ENCODE assay signal across 35 mouse cellular contexts in genomic region chr17:73432564-73433006, GRCm38 (mm10). TPM values are rescaled to one million over a fixed set of nuclear protein-coding genes. Genes with fewer than 3 reads are reported as not detected.
DNase-seq lines count a peak whose midpoint lies in the region; ATAC-seq and TF ChIP-seq lines count a peak whose summit lies in the region.
"Had no signal": no experiment of that assay in that cellular context is flagged by ENCODE, and none has a peak within 500 bp of the region (broad histone marks: within the 10 kb centered on the region; RNA-seq: fewer than 3 reads in every experiment).

No protein-coding gene starts in this region.

- no peak for ATAC-seq in heart, embryonic 14.5 days (ENCODE audit: insufficient number of reproducible peaks, insufficient read depth, low FRiP score, low read depth)
- ATAC-seq in neural tube, embryonic 13.5 days (ENCODE audit: low read depth), result peak; percentile 65; the same call in 1 of the 2 replicates
- ATAC-seq in neural tube, embryonic 14.5 days (ENCODE audit: low read depth), result peak; percentile 61; the same call in 1 of the 2 replicates
- ATAC-seq: forebrain, embryonic 14.5 days; hindbrain, postnatal 0 days; midbrain, embryonic 15.5 days had no signal

- no peak overlapping the region for H3K4me3 ChIP-seq in heart, embryonic 14.5 days (ENCODE audit: control insufficient read depth in 1 of 2, insufficient read depth in 1 of 2, low read depth in 1 of 2, low read length in 2 of 2)
- no peak overlapping the region for H3K4me3 ChIP-seq in heart, adult 2 months
- H3K4me3 ChIP-seq in neural tube, embryonic 13.5 days, result no peak overlapping the region
- no peak overlapping the region for H3K4me3 ChIP-seq in neural tube, embryonic 14.5 days (ENCODE audit: low read depth, low read length)
- H3K4me3 ChIP-seq in hindbrain, embryonic 10.5 days, result no peak overlapping the region
- H3K4me3 ChIP-seq: embryonic facial prominence, embryonic 12.5 days; hindbrain, embryonic 12.5 days; limb, embryonic 12.5 days; liver, embryonic 15.5 days; midbrain, embryonic 15.5 days; neural tube, embryonic 12.5 days had no signal

- intact Hi-C loops in heart, adult 2 months (cut with DNase I), result no loop called here
- intact Hi-C loops in left cerebral cortex, postnatal 4 days (cut with DNase I), result no loop called here

- TF ChIP-seq EP300 in heart, adult 2 months (IDR thresholded peaks at IDR 0.05; ENCODE audit: insufficient read depth, low read depth, low read length), result no peak

- no peak overlapping the region for H3K9ac ChIP-seq in heart, embryonic 14.5 days (ENCODE audit: low read length)
- H3K9ac ChIP-seq in heart, adult 2 months (ENCODE audit: low read depth, low read length), result no peak overlapping the region
- no peak overlapping the region for H3K9ac ChIP-seq in neural tube, embryonic 13.5 days
- H3K9ac ChIP-seq in neural tube, embryonic 14.5 days (replicated peaks; ENCODE audit: low read depth, low read length), result no peak overlapping the region
- H3K9ac ChIP-seq: embryonic facial prominence, embryonic 12.5 days; hindbrain, embryonic 12.5 days; limb, embryonic 12.5 days; liver, embryonic 15.5 days; lung, embryonic 14.5 days; midbrain, embryonic 15.5 days; neural tube, embryonic 12.5 days had no signal

- DNase-seq in heart, adult 2 months, result no peak
- DNase-seq in neural tube, embryonic 10.5 days (ENCODE audit: extremely low spot score, low spot score), result no peak
- DNase-seq in hindbrain, embryonic 10.5 days (ENCODE audit: low spot score), result no peak
- DNase-seq in left cerebral cortex, postnatal 4 days, result no peak
- DNase-seq: adrenal gland, postnatal 10 days; B cell, adult 2 months; cerebellum, adult 11 months; cerebellum, adult 9-11 months; embryo, embryonic 11 days; gastrocnemius, postnatal 14 days; kidney, adult 11 months; kidney, postnatal 14 days; layer of hippocampus, adult 9-11 months; lung, embryonic 14.5 days; lung, postnatal 14 days; right cerebral cortex, adult 18-20 months; thymus, adult 18-20 months; thymus, postnatal 25 days had no signal

- no peak for TF ChIP-seq CTCF in heart, adult 2 months (IDR thresholded peaks at IDR 0.05)

- peak overlapping the region; percentile 54 to 70 for H3K27ac ChIP-seq in heart, embryonic 14.5 days (replicated peaks in 1 of 2; ENCODE audit: control insufficient read depth in 1 of 2, insufficient read depth in 1 of 2, low read depth in 2 of 2, low read length in 2 of 2)
- no peak overlapping the region for H3K27ac ChIP-seq in heart, adult 2 months
- H3K27ac ChIP-seq in neural tube, embryonic 13.5 days (replicated peaks), result peak overlapping the region; percentile 56
- H3K27ac ChIP-seq in neural tube, embryonic 14.5 days (ENCODE audit: low read depth, low read length), result no peak overlapping the region
- H3K27ac ChIP-seq in hindbrain, embryonic 10.5 days, result no peak overlapping the region
- H3K27ac ChIP-seq: embryonic facial prominence, embryonic 12.5 days; hindbrain, embryonic 12.5 days; hindbrain, postnatal 0 days; limb, embryonic 12.5 days; liver, embryonic 15.5 days; midbrain, embryonic 15.5 days; neural tube, embryonic 12.5 days; stomach, postnatal 0 days had no signal

- H3K79me2 ChIP-seq in heart, adult 2 months (replicated peaks; ENCODE audit: control insufficient read depth, insufficient read depth, low read length), result no peaks in the 10 kb centered on the region

- no peak for TF ChIP-seq POLR2A in heart, adult 2 months (IDR thresholded peaks at IDR 0.05; ENCODE audit: insufficient read depth, low read depth, low read length)

- H3K9me3 ChIP-seq in heart, embryonic 14.5 days (ENCODE audit: control insufficient read depth, low read length), result no peaks in the 10 kb centered on the region
- no peaks in the 10 kb centered on the region for H3K9me3 ChIP-seq in neural tube, embryonic 13.5 days
- H3K9me3 ChIP-seq in neural tube, embryonic 14.5 days (ENCODE audit: control insufficient read depth, low read length), result no peaks in the 10 kb centered on the region
- H3K9me3 ChIP-seq in hindbrain, embryonic 10.5 days, result no peaks in the 10 kb centered on the region
- H3K9me3 ChIP-seq: embryonic facial prominence, embryonic 12.5 days; hindbrain, embryonic 12.5 days; limb, embryonic 12.5 days; liver, embryonic 15.5 days; midbrain, embryonic 15.5 days; neural tube, embryonic 12.5 days had no signal

- 28% methylated on average over 2 of the region's 2 CpGs for WGBS in heart, embryonic 14.5 days
- 45% methylated on average over 2 of the region's 2 CpGs for WGBS in heart, adult 2 months
- WGBS in neural tube, embryonic 13.5 days, result 13% methylated on average over 2 of the region's 2 CpGs
- 13% methylated on average over 2 of the region's 2 CpGs for WGBS in neural tube, embryonic 14.5 days
- 67% methylated on average over 2 of the region's 2 CpGs for WGBS in hindbrain, embryonic 10.5 days

- peak overlapping the region; percentile 33; the same call in 1 of the 2 replicates for H3K4me2 ChIP-seq in heart, embryonic 14.5 days (ENCODE audit: low read length)
- no peak overlapping the region for H3K4me2 ChIP-seq in neural tube, embryonic 13.5 days
- no peak overlapping the region for H3K4me2 ChIP-seq in neural tube, embryonic 14.5 days (ENCODE audit: low read depth, low read length)
- H3K4me2 ChIP-seq: embryonic facial prominence, embryonic 12.5 days; hindbrain, embryonic 12.5 days; limb, embryonic 12.5 days; liver, embryonic 15.5 days; lung, embryonic 14.5 days; midbrain, embryonic 15.5 days; neural tube, embryonic 12.5 days had no signal

- H3K27me3 ChIP-seq in heart, embryonic 14.5 days (ENCODE audit: control insufficient read depth, insufficient read depth, low read length), result no peaks in the 10 kb centered on the region
- H3K27me3 ChIP-seq in heart, adult 2 months (ENCODE audit: control insufficient read depth, insufficient read depth, low read length), result no peaks in the 10 kb centered on the region
- H3K27me3 ChIP-seq in neural tube, embryonic 13.5 days, result no peaks in the 10 kb centered on the region
- no peaks in the 10 kb centered on the region for H3K27me3 ChIP-seq in neural tube, embryonic 14.5 days (ENCODE audit: control insufficient read depth, insufficient read depth, low read length)
- no peaks in the 10 kb centered on the region for H3K27me3 ChIP-seq in hindbrain, embryonic 10.5 days (ENCODE audit: insufficient read depth, poor library complexity, severe bottlenecking)
- H3K27me3 ChIP-seq: CH12.LX; embryonic facial prominence, embryonic 12.5 days; hindbrain, embryonic 12.5 days; limb, embryonic 12.5 days; liver, embryonic 15.5 days; midbrain, embryonic 15.5 days; neural tube, embryonic 12.5 days had no signal

- H3K4me1 ChIP-seq in heart, embryonic 14.5 days (ENCODE audit: control insufficient read depth in 2 of 2, insufficient read depth in 2 of 2, low read length in 2 of 2), result peaks cover 9 to 23% of the 10 kb centered on the region in 2 experiments
- no peaks in the 10 kb centered on the region for H3K4me1 ChIP-seq in heart, adult 2 months (ENCODE audit: control insufficient read depth, insufficient read depth, low read length)
- peaks cover 15% of the 10 kb centered on the region for H3K4me1 ChIP-seq in neural tube, embryonic 13.5 days (replicated peaks)
- peaks cover 5% of the 10 kb centered on the region; the same call in 1 of the 2 replicates for H3K4me1 ChIP-seq in neural tube, embryonic 14.5 days (ENCODE audit: control insufficient read depth, insufficient read depth, low read length)
- H3K4me1 ChIP-seq in hindbrain, embryonic 10.5 days (replicated peaks), result peaks cover 6% of the 10 kb centered on the region; the same call in 1 of the 2 replicates
- H3K4me1 ChIP-seq: embryonic facial prominence, embryonic 12.5 days; hindbrain, embryonic 12.5 days; limb, embryonic 12.5 days; liver, embryonic 15.5 days; midbrain, embryonic 15.5 days; neural tube, embryonic 12.5 days had no signal

- H3K36me3 ChIP-seq in heart, embryonic 14.5 days (ENCODE audit: control insufficient read depth, insufficient read depth, low read length), result no peaks in the 10 kb centered on the region
- no peaks in the 10 kb centered on the region for H3K36me3 ChIP-seq in heart, adult 2 months (ENCODE audit: control insufficient read depth, insufficient read depth, low read length)
- H3K36me3 ChIP-seq in neural tube, embryonic 13.5 days, result no peaks in the 10 kb centered on the region
- no peaks in the 10 kb centered on the region for H3K36me3 ChIP-seq in neural tube, embryonic 14.5 days (ENCODE audit: control insufficient read depth, insufficient read depth, low read length)
- H3K36me3 ChIP-seq in hindbrain, embryonic 10.5 days, result no peaks in the 10 kb centered on the region
- H3K36me3 ChIP-seq: embryonic facial prominence, embryonic 12.5 days; hindbrain, embryonic 12.5 days; limb, embryonic 12.5 days; liver, embryonic 15.5 days; midbrain, embryonic 15.5 days; neural tube, embryonic 12.5 days had no signal

RNA-seq across cellular contexts. Expression of gene Capn13, which starts 31.9 kb away (rescaled TPM):
- 0.07 TPM in 1 of 2 replicates, not detected in the other for polyA plus RNA-seq in heart, embryonic 14.5 days (2014; fragmentation: Nextera tagmentation; extraction: Ambion mirVana)
- not detected for total RNA-seq in heart, adult 2 months (2021)
- polyA plus RNA-seq in heart, adult 2 months (2012; rRNA removed), result 0.16 TPM in 1 of 2 replicates, not detected in the other
- 0.18 and 0.22 TPM in 2 replicates for polyA plus RNA-seq in neural tube, embryonic 13.5 days (2015; fragmentation: Nextera tagmentation; extraction: Ambion mirVana)
- polyA plus RNA-seq in neural tube, embryonic 14.5 days (2014; fragmentation: Nextera tagmentation; extraction: Ambion mirVana), result 0.15 and 0.17 TPM in 2 replicates
- polyA plus RNA-seq in hindbrain, embryonic 10.5 days (2016; fragmentation: Nextera tagmentation; extraction: Ambion mirVana), result 0.09 TPM in 1 of 2 replicates, not detected in the other
- total RNA-seq in left cerebral cortex, postnatal 4 days (2021), result not detected
- total RNA-seq: adrenal gland, postnatal 10 days; CH12.LX; ES-E14; gastrocnemius, postnatal 14 days; granulocyte monocyte progenitor cell, adult 5-6 weeks; left cerebral cortex, postnatal 10 days had no signal
- polyA plus RNA-seq: embryonic facial prominence, embryonic 12.5 days; forebrain, embryonic 14.5 days; hindbrain, embryonic 12.5 days; limb, embryonic 12.5 days; liver, embryonic 15.5 days; lung, embryonic 14.5 days; midbrain, embryonic 15.5 days; neural tube, embryonic 12.5 days; spleen, adult 2 months had no signal

Comparison
In these comparisons a context has a peak if more than half of its experiments do, and no peak if none do; other contexts are left out.
1. H3K27ac ChIP-seq: peak in heart, embryonic 14.5 days (2 of 2) and neural tube, embryonic 13.5 days (single experiment); none in heart, adult 2 months (single experiment), neural tube, embryonic 14.5 days (single experiment) and hindbrain, embryonic 10.5 days (single experiment).